Mouse (Mus musculus) liver, embryonic 11.5 days (tissue): ENCODE results near the gene Ppp1r3d. TPM values are rescaled to one million over a fixed set of nuclear protein-coding genes. Genes with fewer than 3 reads are reported as not detected.

Source experiments
- ATAC-seq: fragments of 200-750 bp; cut with Nextera tagmentation; replicated peaks from 2 replicates; pipeline ENCODE4 v1.8.0; 2017; ENCODE audit warnings: moderate number of reproducible peaks, mild to moderate bottlenecking, moderate TSS enrichment, moderate library complexity; ENCODE audit not compliant: low FRiP score
- DNase-seq: peaks from one replicate; pipeline ENCODE4 v3.0.0-alpha.2; 2017; ENCODE audit warnings: low spot score
- H3K27ac ChIP-seq: fragments of 300-500 bp; sonication (generic); 2 replicates; pipeline ENCODE4 v1.5.1; 2014; ENCODE audit warnings: mild to moderate bottlenecking, low read depth, low read length, control low read depth
- H3K27me3 ChIP-seq: fragments of 300-500 bp; sonication (generic); replicated peaks from 2 replicates; pipeline ENCODE4 v1.6.1; 2014; ENCODE audit warnings: low read length, mixed read lengths; ENCODE audit not compliant: control insufficient read depth, insufficient read depth
- H3K36me3 ChIP-seq: fragments of 300-500 bp; sonication (generic); 2 replicates; pipeline ENCODE4 v1.6.1; 2014; ENCODE audit warnings: mild to moderate bottlenecking, low read length, moderate library complexity, mixed read lengths; ENCODE audit not compliant: control insufficient read depth, insufficient read depth
- H3K4me1 ChIP-seq: fragments of 300-500 bp; sonication (generic); replicated peaks from 2 replicates; pipeline ENCODE4 v1.6.1; 2014; ENCODE audit warnings: low read length, mixed read lengths; ENCODE audit not compliant: control insufficient read depth, insufficient read depth
- H3K4me2 ChIP-seq: fragments of 300-500 bp; sonication (generic); 2 replicates; pipeline ENCODE4 v1.6.1; 2014; ENCODE audit warnings: mild to moderate bottlenecking, control low read depth, moderate library complexity
- H3K4me3 ChIP-seq: fragments of 300-500 bp; sonication (generic); 2 replicates; pipeline ENCODE4 v1.5.1; 2014; ENCODE audit warnings: low read depth, low read length, control low read depth
- H3K9ac ChIP-seq: fragments of 300-500 bp; sonication (generic); 2 replicates; pipeline ENCODE4 v1.6.1; 2014; ENCODE audit warnings: low read depth, low read length, control low read depth
- H3K9me3 ChIP-seq: fragments of 300-500 bp; sonication (generic); 2 replicates; pipeline ENCODE4 v1.6.1; 2016; ENCODE audit warnings: low read length, inconsistent platforms, mixed read lengths; ENCODE audit not compliant: control insufficient read depth
- WGBS: fragments of 180-500 bp; shearing (Covaris S2); extraction: QIAGEN DNeasy Blood & Tissue Kit; methylation state at CpG from one replicate; pipeline ENCODE4 v1.1.7; 2014; 5-methylcytosine and 5-hydroxymethylcytosine counted together
- polyA plus RNA-seq: library from polyadenylated mRNA; unstranded; fragments of >200 nt; fragmentation: Nextera tagmentation; extraction: Ambion mirVana; gene quantifications from 2 replicates; pipeline ENCODE4 v1.2.1, GENCODE M21; 2014

Ppp1r3d gene
- polyA plus RNA-seq, 1 experiment from 2014 or later: 2.0 TPM

- 74% methylated on average over 6 of the region's 6 CpGs for WGBS
- Histone ChIP-seq H3K36me3 (no peaks in the 10 kb centered on the region), H3K9ac (no peak overlapping the region), H3K9me3 (no peaks in the 10 kb centered on the region), H3K27me3 (peaks cover 20% of the 10 kb centered on the region), H3K4me3 (no peak overlapping the region), H3K4me2 (no peak overlapping the region), H3K27ac (no peak overlapping the region), H3K4me1 (no peaks in the 10 kb centered on the region; the same call in none of the 2 replicates)
- no peak for DNase-seq
- no peak for ATAC-seq
Measured at GRCm38 (mm10) chr2:178410286-178410685, 4.0 kb downstream of the Ppp1r3d start.

- H3K9ac ChIP-seq: no peak overlapping the region
- no peak overlapping the region for H3K27ac ChIP-seq
- no peaks in the 10 kb centered on the region for H3K36me3 ChIP-seq
- H3K9me3 ChIP-seq: no peaks in the 10 kb centered on the region
- H3K4me1 ChIP-seq: no peaks in the 10 kb centered on the region; the same call in 1 of the 2 replicates
- ATAC-seq (no peak), DNase-seq (no peak)
- peaks cover 13% of the 10 kb centered on the region for H3K27me3 ChIP-seq
- no peak overlapping the region for H3K4me2 ChIP-seq
- WGBS: 26% methylated on average over 1 of the region's 1 CpGs
- no peak overlapping the region for H3K4me3 ChIP-seq
Measured at GRCm38 (mm10) chr2:178409024-178409423, 5.2 kb downstream of the Ppp1r3d start.

GRCm38 (mm10) chr2:178407053-178407815 is 7.0 kb downstream of the Ppp1r3d start, which contains the start of gene Sycp2:
Sycp2 (minus strand) TSS chr2:178407685.
- peak; percentile 57 for ATAC-seq
- Histone ChIP-seq H3K4me3 (no peak within 1 kb of the TSS), H3K9ac (no peak within 1 kb of the TSS), H3K36me3 (no peaks in the 10 kb centered on the region), H3K9me3 (no peaks in the 10 kb centered on the region), H3K27me3 (no peaks in the 10 kb centered on the region; the same call in 1 of the 2 replicates), H3K4me2 (no peak within 1 kb of the TSS), H3K4me1 (no peaks in the 10 kb centered on the region), H3K27ac (no peak within 1 kb of the TSS)
- no peak for DNase-seq
- WGBS: 75% methylated on average over 52 of the region's 52 CpGs

Other genes starting within 250 kb of the Ppp1r3d start
- 0.08 TPM in 1 of 2 replicates, not detected in the other for gene Sycp2, start 6.8 kb downstream of the Ppp1r3d start, polyA plus RNA-seq
- 3.7 TPM in 2 replicates for gene Fam217b, start 52 bp upstream of the Ppp1r3d start, polyA plus RNA-seq
- 0.08 TPM in 1 of 2 replicates, not detected in the other for gene Cdh26, start 16.1 kb upstream of the Ppp1r3d start, polyA plus RNA-seq